Mouse (Mus musculus) lung, adult 10 weeks (tissue): ENCODE data around the gene Cntnap3. TPM values are rescaled to one million over a fixed set of nuclear protein-coding genes. Genes with fewer than 3 reads are reported as not detected.

ENCODE experiments used
- polyA plus RNA-seq: library from polyadenylated mRNA; stranded (reverse); fragments of 350-450 nt; fragmentation: Illumina TruSeq; extraction: RNeasy Lipid Tissue Mini Kit (QIAGEN cat#74804); gene quantifications from one replicate; pipeline ENCODE4 v1.2.3, GENCODE M21; 2014; ENCODE audit warnings: low read depth, low replicate concordance; ENCODE audit not compliant: insufficient read depth

Gene Cntnap3
- not detected for polyA plus RNA-seq

GRCm38 (mm10) chr13:64903585-64904208 is at the start of gene Cntnap3:
Gene Cntnap3, minus strand, starts transcription at chr13:64903955.

DNA sequence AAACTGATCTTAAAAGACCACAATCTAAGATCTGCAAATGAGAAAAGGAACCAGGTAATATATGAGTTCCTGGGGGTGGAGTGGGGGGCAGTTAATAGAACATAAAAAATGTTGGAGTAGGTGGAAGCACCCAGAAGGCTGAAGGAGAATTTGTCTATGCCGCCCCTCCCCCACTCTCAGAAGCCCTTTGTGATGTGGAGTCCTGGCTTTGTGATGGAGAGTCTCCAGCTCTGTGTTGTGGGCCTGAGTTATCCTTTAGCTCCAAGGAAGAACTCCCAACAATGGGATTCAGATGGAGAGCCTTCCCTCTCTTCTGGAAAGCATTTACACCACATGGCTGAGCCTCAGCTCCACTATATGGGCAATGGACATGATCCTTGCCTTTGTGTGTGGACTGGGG is 13.4 kb upstream of the Cntnap3 start, which contains the start of gene Spata31:
TSS of gene Spata31 (plus strand) at position 216 of the 400 bp plus-strand sequence.

Other genes with a start within 250 kb of the Cntnap3 start
- gene Spata31, start 13.5 kb upstream of the Cntnap3 start, polyA plus RNA-seq: not detected
- not detected for gene Spata31d1c, start 129.1 kb upstream of the Cntnap3 start, polyA plus RNA-seq
- not detected for gene Prss47, start 148.8 kb upstream of the Cntnap3 start, polyA plus RNA-seq
- 28.6 TPM for gene Mfsd14b, start 209.0 kb upstream of the Cntnap3 start, polyA plus RNA-seq
- not detected for gene Olfr465-ps1, start 234.1 kb upstream of the Cntnap3 start, polyA plus RNA-seq
- gene Olfr466, start 246.3 kb upstream of the Cntnap3 start, polyA plus RNA-seq: not detected